Mouse (Mus musculus): ENCODE results near the gene Lyrm2. TPM values are rescaled to one million over a fixed set of nuclear protein-coding genes. Genes with fewer than 3 reads are reported as not detected.
A peak's percentile ranks its signal among the peaks of the same experiment; 100 is the strongest.

Lyrm2 gene
- 10 to 100 TPM; 15.1 to 23.3 (median 19.8) TPM for total RNA-seq (2022)

GRCm38 (mm10) chr4:32799966-32800576, at the start of gene Lyrm2:
Lyrm2 (plus strand) TSS chr4:32800253.
- DNase-seq (ENCODE audit: low spot score in 2 of 2) = peak; percentile 40 to 50

- no peak for DNase-seq (ENCODE audit: low spot score in 2 of 2)
Observed at GRCm38 (mm10) chr4:32750711-32751110, 49.3 kb upstream of the Lyrm2 start.

- DNase-seq (ENCODE audit: low spot score in 2 of 2) = no peak
Observed at GRCm38 (mm10) chr4:32757430-32757829, 42.6 kb upstream of the Lyrm2 start.

- no peak for DNase-seq (ENCODE audit: low spot score in 2 of 2)
Observed at GRCm38 (mm10) chr4:32767471-32767870, 32.6 kb upstream of the Lyrm2 start.

- no peak for DNase-seq (ENCODE audit: low spot score in 2 of 2)
Observed at GRCm38 (mm10) chr4:32768046-32768445, 32.0 kb upstream of the Lyrm2 start.

- DNase-seq (ENCODE audit: low spot score in 2 of 2) = no peak
Observed at GRCm38 (mm10) chr4:32770284-32770810, 29.7 kb upstream of the Lyrm2 start.

GRCm38 (mm10) chr4:32779996-32780395, 20.1 kb upstream of the Lyrm2 start:
- DNase-seq (ENCODE audit: low spot score in 2 of 2) = no peak

- DNase-seq (ENCODE audit: low spot score in 2 of 2) = no peak
Observed at GRCm38 (mm10) chr4:32787110-32787509, 12.9 kb upstream of the Lyrm2 start.

GRCm38 (mm10) chr4:32789020-32789419, 11.0 kb upstream of the Lyrm2 start:
- no peak for DNase-seq (ENCODE audit: low spot score in 2 of 2)

- no peak for DNase-seq (ENCODE audit: low spot score in 2 of 2)
Observed at GRCm38 (mm10) chr4:32798976-32799375, 1.1 kb upstream of the Lyrm2 start.

- no peak for DNase-seq (ENCODE audit: low spot score in 2 of 2)
Observed at GRCm38 (mm10) chr4:32800577-32801170, 621 bp downstream of the Lyrm2 start.

- DNase-seq (ENCODE audit: low spot score in 2 of 2) = no peak
Observed at GRCm38 (mm10) chr4:32817478-32817877, 17.4 kb downstream of the Lyrm2 start.

- no peak for DNase-seq (ENCODE audit: low spot score in 2 of 2)
Observed at GRCm38 (mm10) chr4:32820676-32821075, 20.6 kb downstream of the Lyrm2 start.

GRCm38 (mm10) chr4:32824254-32824653, 24.2 kb downstream of the Lyrm2 start:
- no peak for DNase-seq (ENCODE audit: low spot score in 2 of 2)

GRCm38 (mm10) chr4:32826925-32827324, 26.9 kb downstream of the Lyrm2 start:
- DNase-seq (ENCODE audit: low spot score in 2 of 2) = peak in 1 of 2 experiments; percentile 26

GRCm38 (mm10) chr4:32828385-32829077, 28.5 kb downstream of the Lyrm2 start:
- no peak for DNase-seq (ENCODE audit: low spot score in 2 of 2)

- DNase-seq (ENCODE audit: low spot score in 2 of 2) = no peak
Observed at GRCm38 (mm10) chr4:32829316-32829715, 29.3 kb downstream of the Lyrm2 start.

- no peak for DNase-seq (ENCODE audit: low spot score in 2 of 2)
Observed at GRCm38 (mm10) chr4:32833494-32834282, 33.6 kb downstream of the Lyrm2 start.

GRCm38 (mm10) chr4:32834541-32834940, 34.5 kb downstream of the Lyrm2 start:
- DNase-seq (ENCODE audit: low spot score in 2 of 2) = no peak

GRCm38 (mm10) chr4:32836071-32836470, 36.0 kb downstream of the Lyrm2 start:
- DNase-seq (ENCODE audit: low spot score in 2 of 2) = no peak

- DNase-seq (ENCODE audit: low spot score in 2 of 2) = no peak
Observed at GRCm38 (mm10) chr4:32838401-32838800, 38.3 kb downstream of the Lyrm2 start.
